Comparison of ENCODE assay signal across 8 mouse cellular contexts in the genomic region with DNA sequence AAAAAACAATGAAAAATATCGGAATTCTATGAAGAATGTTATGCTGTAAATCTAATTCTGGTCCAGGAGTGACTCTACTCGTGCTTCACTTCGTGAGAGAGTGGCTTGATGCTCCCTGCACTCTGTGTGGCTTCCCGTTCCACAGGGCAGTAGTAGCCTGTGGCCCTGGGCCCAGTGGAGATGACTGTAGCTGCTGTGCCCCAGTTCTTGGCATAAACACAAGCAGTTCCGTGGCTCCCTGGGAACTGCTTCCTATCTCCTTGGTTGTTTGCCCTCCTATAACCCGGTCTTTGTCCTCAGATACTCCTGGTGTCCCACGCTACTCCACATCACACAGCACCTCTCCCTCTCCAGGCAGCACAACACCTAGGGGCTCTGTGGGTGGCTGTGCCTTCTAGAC.
DNase-seq lines count a peak whose midpoint lies in the region; ATAC-seq lines count a peak whose summit lies in the region.
"Had no signal": no experiment of that assay in that cellular context is flagged by ENCODE, and none has a peak within 500 bp of the region (broad histone marks: within the 10 kb centered on the region; RNA-seq: fewer than 3 reads in every experiment).

No protein-coding gene starts in this region.

- no peak overlapping the region for H3K4me2 ChIP-seq in hindbrain, embryonic 11.5 days (replicated peaks; ENCODE audit: low read depth, low read length)
- H3K4me2 ChIP-seq in embryonic facial prominence, embryonic 14.5 days (ENCODE audit: low read depth, low read length), result no peak overlapping the region

- no peaks in the 10 kb centered on the region for H3K36me3 ChIP-seq in hindbrain, embryonic 10.5 days
- H3K36me3 ChIP-seq in hindbrain, embryonic 11.5 days (ENCODE audit: control insufficient read depth, insufficient read depth, low read length), result no peaks in the 10 kb centered on the region
- no peaks in the 10 kb centered on the region for H3K36me3 ChIP-seq in embryonic facial prominence, embryonic 14.5 days (ENCODE audit: control insufficient read depth, insufficient read depth, low read length)

- intact Hi-C loops in heart, postnatal 14 days (cut with DNase I), result loop anchor here (10.0 kb wide), 1 partner anchor 52 kb away; no protein-coding TSS in a partner anchor

- WGBS in hindbrain, embryonic 10.5 days, result 88% methylated on average over 7 of the region's 7 CpGs
- 86% methylated on average over 7 of the region's 7 CpGs for WGBS in hindbrain, embryonic 11.5 days
- WGBS in embryonic facial prominence, embryonic 14.5 days, result 80% methylated on average over 7 of the region's 7 CpGs

- no peak for ATAC-seq in hindbrain, embryonic 11.5 days (ENCODE audit: low FRiP score)
- no peak for ATAC-seq in embryonic facial prominence, embryonic 14.5 days (ENCODE audit: low read depth)

- H3K27me3 ChIP-seq in hindbrain, embryonic 10.5 days (ENCODE audit: insufficient read depth, poor library complexity, severe bottlenecking), result no peaks in the 10 kb centered on the region
- H3K27me3 ChIP-seq in hindbrain, embryonic 11.5 days (ENCODE audit: control insufficient read depth, insufficient read depth, low read length), result no peaks in the 10 kb centered on the region
- H3K27me3 ChIP-seq in embryonic facial prominence, embryonic 14.5 days (replicated peaks; ENCODE audit: control insufficient read depth, insufficient read depth, low read length), result no peaks in the 10 kb centered on the region

- no peak overlapping the region for H3K9ac ChIP-seq in hindbrain, embryonic 11.5 days (ENCODE audit: low read depth, low read length)
- no peak overlapping the region for H3K9ac ChIP-seq in embryonic facial prominence, embryonic 14.5 days (ENCODE audit: low read depth, low read length)
- H3K9ac ChIP-seq: liver, embryonic 14.5 days had no signal

- H3K4me1 ChIP-seq in hindbrain, embryonic 10.5 days (replicated peaks), result 0 out of 2 replicates have a peak, but pooled peaks cover 5% of the 10 kb centered on the region
- H3K4me1 ChIP-seq in hindbrain, embryonic 11.5 days (replicated peaks; ENCODE audit: control insufficient read depth, insufficient read depth, low read length), result no peaks in the 10 kb centered on the region
- H3K4me1 ChIP-seq in embryonic facial prominence, embryonic 14.5 days (ENCODE audit: control insufficient read depth, insufficient read depth, low read length), result peaks cover 4% of the 10 kb centered on the region

- H3K4me3 ChIP-seq in hindbrain, embryonic 10.5 days, result no peak overlapping the region
- H3K4me3 ChIP-seq in hindbrain, embryonic 11.5 days (ENCODE audit: low read depth, low read length), result no peak overlapping the region
- H3K4me3 ChIP-seq in embryonic facial prominence, embryonic 14.5 days (ENCODE audit: low read depth, low read length), result no peak overlapping the region

- no peaks in the 10 kb centered on the region for H3K9me3 ChIP-seq in hindbrain, embryonic 10.5 days
- no peaks in the 10 kb centered on the region for H3K9me3 ChIP-seq in hindbrain, embryonic 11.5 days (ENCODE audit: control insufficient read depth, low read length)
- no peaks in the 10 kb centered on the region for H3K9me3 ChIP-seq in embryonic facial prominence, embryonic 14.5 days (ENCODE audit: control insufficient read depth, low read length)

- H3K27ac ChIP-seq in hindbrain, embryonic 10.5 days, result 0 out of 2 replicates have a peak overlapping the region, but pooled peaks have one; percentile 16
- H3K27ac ChIP-seq in hindbrain, embryonic 11.5 days (ENCODE audit: low read depth, low read length), result no peak overlapping the region
- peak overlapping the region; percentile 66; the same call in 1 of the 2 replicates for H3K27ac ChIP-seq in embryonic facial prominence, embryonic 14.5 days (replicated peaks; ENCODE audit: low read depth, low read length)
- H3K27ac ChIP-seq: liver, embryonic 14.5 days had no signal

- DNase-seq in hindbrain, embryonic 10.5 days (ENCODE audit: low spot score), result no peak
- no peak for DNase-seq in hindbrain, embryonic 11.5 days (ENCODE audit: low spot score)
- no peak for DNase-seq in embryonic facial prominence, embryonic 14.5 days (ENCODE audit: low spot score)
- peak; percentile 41 to 42 for DNase-seq in heart, postnatal 14 days
- peak; percentile 56 for DNase-seq in lung, postnatal 36 days
- no peak for DNase-seq in testis, postnatal 14 days (ENCODE audit: low spot score)
- DNase-seq in layer of hippocampus, postnatal 10 days (ENCODE audit: low spot score in 2 of 2), result no peak

Comparison
In these comparisons a context has a peak if more than half of its experiments do, and no peak if none do; other contexts are left out.
1. DNase-seq: peak in heart, postnatal 14 days (2 of 2) and lung, postnatal 36 days (single experiment); none in hindbrain, embryonic 10.5 days (single experiment), hindbrain, embryonic 11.5 days (single experiment), embryonic facial prominence, embryonic 14.5 days (single experiment), testis, postnatal 14 days (single experiment) and layer of hippocampus, postnatal 10 days (0 of 2).